Mouse (Mus musculus): ENCODE results near the gene Ferd3l. TPM values are rescaled to one million over a fixed set of nuclear protein-coding genes. Genes with fewer than 3 reads are reported as not detected.

The Ferd3l gene
- polyA plus RNA-seq (2016; fragmentation: Nextera tagmentation; extraction: Ambion mirVana): 4.3 and 5.5 TPM in 2 replicates

GRCm38 (mm10) chr12:33928331-33929192, at the start of gene Ferd3l:
Gene Ferd3l, plus strand, starts transcription at chr12:33928425.
- H3K36me3 ChIP-seq: no peaks in the 10 kb centered on the region
- under 1% methylated on average over 39 of the region's 39 CpGs for WGBS
- H3K4me3 ChIP-seq: peak within 1 kb of the TSS; percentile 57
- H3K4me1 ChIP-seq: peaks cover 27% of the 10 kb centered on the region
- peak; percentile 44 for DNase-seq (ENCODE audit: low spot score)
- peaks cover 47% of the 10 kb centered on the region for H3K27me3 ChIP-seq (ENCODE audit: low read depth, poor library complexity, severe bottlenecking)
- H3K9me3 ChIP-seq (replicated peaks): no peaks in the 10 kb centered on the region
- H3K27ac ChIP-seq (replicated peaks): peak within 1 kb of the TSS; percentile 58

GRCm38 (mm10) chr12:33893956-33894355, 34.3 kb upstream of the Ferd3l start:
- H3K27ac ChIP-seq (replicated peaks): no peak overlapping the region
- H3K27me3 ChIP-seq (ENCODE audit: low read depth, poor library complexity, severe bottlenecking): no peaks in the 10 kb centered on the region
- DNase-seq (ENCODE audit: low spot score): no peak
- H3K9me3 ChIP-seq (replicated peaks): no peaks in the 10 kb centered on the region
- H3K4me3 ChIP-seq: no peak overlapping the region
- 92% methylated on average over 2 of the region's 2 CpGs for WGBS
- H3K36me3 ChIP-seq: no peaks in the 10 kb centered on the region
- no peaks in the 10 kb centered on the region for H3K4me1 ChIP-seq

- no peak overlapping the region for H3K27ac ChIP-seq (replicated peaks)
- 86% methylated on average over 1 of the region's 1 CpGs for WGBS
Measured at GRCm38 (mm10) chr12:33894621-33895020, 33.6 kb upstream of the Ferd3l start.

DNA sequence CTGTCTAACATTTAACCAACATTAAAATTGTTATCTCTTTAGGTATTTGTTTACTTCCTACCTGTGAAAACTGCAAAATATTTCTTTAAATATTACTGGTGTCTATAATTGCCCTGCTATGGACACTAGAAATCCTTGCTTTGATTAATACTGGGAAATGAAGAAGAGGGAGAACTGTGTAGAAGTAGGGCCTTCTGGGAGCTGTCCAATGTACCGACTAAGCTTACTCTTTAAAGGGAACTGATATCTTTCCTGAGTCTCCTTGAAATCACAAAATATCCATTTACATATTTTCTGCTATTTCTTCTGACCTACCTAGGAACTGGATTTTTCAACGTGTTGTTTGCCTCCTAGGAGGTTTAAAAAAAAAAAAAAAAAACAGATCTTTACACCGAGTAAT, 1.5 kb upstream of the Ferd3l start:
- Histone ChIP-seq H3K9me3 (replicated peaks) (no peaks in the 10 kb centered on the region), H3K36me3 (no peaks in the 10 kb centered on the region), H3K4me3 (no peak overlapping the region), H3K27me3 (ENCODE audit: low read depth, poor library complexity, severe bottlenecking) (peaks cover 47% of the 10 kb centered on the region), H3K4me1 (peaks cover 27% of the 10 kb centered on the region), H3K27ac (replicated peaks) (no peak overlapping the region)
- 7% methylated on average over 3 of the region's 3 CpGs for WGBS
- DNase-seq (ENCODE audit: low spot score): no peak

More at GRCm38 (mm10) chr12:33894621-33895020, 33.6 kb upstream of the Ferd3l start:
- no peaks in the 10 kb centered on the region for H3K4me1 ChIP-seq
- H3K9me3 ChIP-seq (replicated peaks): no peaks in the 10 kb centered on the region
- DNase-seq (ENCODE audit: low spot score): no peak
- no peaks in the 10 kb centered on the region for H3K36me3 ChIP-seq
- no peak overlapping the region for H3K4me3 ChIP-seq
- H3K27me3 ChIP-seq (ENCODE audit: low read depth, poor library complexity, severe bottlenecking): no peaks in the 10 kb centered on the region

DNA sequence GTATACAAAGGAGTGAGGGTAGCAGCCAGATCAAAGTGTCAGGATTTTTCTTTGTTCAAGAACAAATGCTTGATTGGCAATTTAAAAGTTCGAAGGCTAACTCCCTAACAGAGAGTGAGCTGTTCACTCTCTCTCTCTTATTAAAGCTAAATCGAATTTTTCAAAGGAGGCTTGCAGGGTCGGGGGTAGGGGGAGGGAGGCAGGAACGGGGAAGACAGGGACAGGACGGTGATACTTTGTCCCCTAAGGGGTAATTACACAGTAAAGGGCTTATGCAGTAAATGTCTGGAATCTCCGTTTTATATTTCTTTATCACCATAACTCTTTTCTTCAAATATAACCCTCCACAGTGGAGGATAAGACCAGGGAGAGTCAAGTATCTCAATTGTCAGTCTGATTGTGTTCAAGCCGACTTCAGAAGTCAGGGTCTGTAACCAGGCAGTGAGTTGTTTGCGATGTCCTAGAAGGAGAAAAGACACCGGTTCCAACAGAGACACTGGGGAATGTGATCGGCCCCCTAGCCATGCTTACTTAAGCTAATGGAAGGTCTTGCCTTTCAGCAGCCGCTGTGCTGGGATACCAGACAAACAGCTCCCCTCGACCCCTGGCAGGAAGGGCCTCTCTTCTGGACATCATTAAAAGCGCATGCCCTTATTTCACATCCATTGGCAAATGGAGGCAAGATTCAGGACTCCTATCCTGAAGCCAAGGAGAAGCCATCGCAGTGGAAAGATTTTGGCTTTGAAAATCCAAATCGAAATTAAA, 709 bp upstream of the Ferd3l start:
- H3K4me3 ChIP-seq: peak overlapping the region; percentile 57
- no peaks in the 10 kb centered on the region for H3K9me3 ChIP-seq (replicated peaks)
- H3K27ac ChIP-seq (replicated peaks): peak overlapping the region; percentile 58
- peaks cover 47% of the 10 kb centered on the region for H3K27me3 ChIP-seq (ENCODE audit: low read depth, poor library complexity, severe bottlenecking)
- WGBS: under 1% methylated on average over 15 of the region's 15 CpGs
- peak; percentile 57 for DNase-seq (ENCODE audit: low spot score)
- H3K36me3 ChIP-seq: no peaks in the 10 kb centered on the region
- H3K4me1 ChIP-seq: peaks cover 27% of the 10 kb centered on the region

GRCm38 (mm10) chr12:33952843-33953242, 24.6 kb downstream of the Ferd3l start:
- H3K36me3 ChIP-seq: no peaks in the 10 kb centered on the region
- peaks cover 53% of the 10 kb centered on the region for H3K27me3 ChIP-seq (ENCODE audit: low read depth, poor library complexity, severe bottlenecking)
- WGBS: 5% methylated on average over 3 of the region's 3 CpGs
- H3K4me1 ChIP-seq: peaks cover 21% of the 10 kb centered on the region
- no peaks in the 10 kb centered on the region for H3K9me3 ChIP-seq (replicated peaks)
- no peak overlapping the region for H3K4me3 ChIP-seq
- DNase-seq (ENCODE audit: low spot score): no peak
- no peak overlapping the region for H3K27ac ChIP-seq (replicated peaks)

GRCm38 (mm10) chr12:33954931-33955565, 26.8 kb downstream of the Ferd3l start:
- WGBS: 4% methylated on average over 8 of the region's 8 CpGs
- H3K9me3 ChIP-seq (replicated peaks): no peaks in the 10 kb centered on the region
- DNase-seq (ENCODE audit: low spot score): peak; percentile 23

DNA sequence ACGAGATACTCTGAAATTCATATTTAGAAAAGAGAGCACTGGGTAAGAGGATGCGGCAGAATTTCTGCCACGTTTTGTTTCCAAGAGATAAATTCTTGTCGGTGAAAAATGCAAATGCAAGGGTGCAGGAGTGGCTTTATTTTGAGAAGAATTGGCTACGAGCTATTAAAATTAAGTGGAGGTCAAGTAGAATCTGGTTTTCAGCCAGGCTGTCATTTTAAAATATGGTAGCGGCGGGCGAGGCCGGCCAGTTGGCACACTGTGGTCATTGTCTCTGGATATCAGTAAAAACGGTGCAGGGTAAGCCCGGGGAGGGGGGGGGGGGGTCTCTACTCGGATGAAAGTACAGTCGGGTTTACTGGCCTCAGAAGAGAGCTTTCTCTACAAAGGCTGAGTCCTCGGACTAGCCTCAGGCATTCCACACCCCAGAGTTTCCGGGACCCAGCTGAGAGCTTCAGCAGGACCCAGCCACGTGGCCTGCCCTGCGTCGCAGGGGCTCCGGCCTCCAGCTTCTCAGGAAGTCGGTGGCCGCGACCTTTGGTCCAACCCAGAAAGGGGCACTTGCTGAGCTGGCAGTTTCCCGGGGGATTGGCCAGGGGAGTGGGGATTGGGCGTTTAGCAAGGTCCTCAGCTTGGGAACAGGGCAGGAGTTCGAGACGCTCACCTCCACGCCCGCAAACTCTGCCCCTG, 27.5 kb downstream of the Ferd3l start:
- 1% methylated on average over 28 of the region's 28 CpGs for WGBS
- 0 out of 2 replicates have a peak overlapping the region, but pooled peaks have one; percentile 59 for H3K27ac ChIP-seq (replicated peaks)

More at GRCm38 (mm10) chr12:33954931-33955565, 26.8 kb downstream of the Ferd3l start:
- Histone ChIP-seq H3K27ac (replicated peaks) (no peak overlapping the region), H3K27me3 (ENCODE audit: low read depth, poor library complexity, severe bottlenecking) (peaks cover 75% of the 10 kb centered on the region), H3K36me3 (no peaks in the 10 kb centered on the region), H3K4me3 (no peak overlapping the region), H3K4me1 (peaks cover 35% of the 10 kb centered on the region)

GRCm38 (mm10) chr12:33956576-33957399, 28.6 kb downstream of the Ferd3l start:
- peak overlapping the region; percentile 83; the same call in 1 of the 2 replicates for H3K27ac ChIP-seq (replicated peaks)

More for the DNA sequence above, 27.5 kb downstream of the Ferd3l start:
- Histone ChIP-seq H3K4me3 (peak overlapping the region; percentile 35), H3K36me3 (no peaks in the 10 kb centered on the region), H3K9me3 (replicated peaks) (no peaks in the 10 kb centered on the region), H3K27me3 (ENCODE audit: low read depth, poor library complexity, severe bottlenecking) (peaks cover 82% of the 10 kb centered on the region), H3K4me1 (peaks cover 35% of the 10 kb centered on the region)
- peak; percentile 73 for DNase-seq (ENCODE audit: low spot score)

GRCm38 (mm10) chr12:33957400-33958240, 29.4 kb downstream of the Ferd3l start, which contains the start of gene Twist1:
Gene Twist1, plus strand, starts transcription at chr12:33957671.
- peaks cover 40% of the 10 kb centered on the region for H3K4me1 ChIP-seq
- H3K4me3 ChIP-seq: peak within 1 kb of the TSS; percentile 64
- peak within 1 kb of the TSS; percentile 83 for H3K27ac ChIP-seq (replicated peaks)
- no peaks in the 10 kb centered on the region for H3K36me3 ChIP-seq
- H3K9me3 ChIP-seq (replicated peaks): no peaks in the 10 kb centered on the region
- H3K27me3 ChIP-seq (ENCODE audit: low read depth, poor library complexity, severe bottlenecking): peaks cover 100% of the 10 kb centered on the region
- peak; percentile 79 for DNase-seq (ENCODE audit: low spot score)
- WGBS: under 1% methylated on average over 91 of the region's 105 CpGs

More at GRCm38 (mm10) chr12:33956576-33957399, 28.6 kb downstream of the Ferd3l start:
- peak; percentile 54 for DNase-seq (ENCODE audit: low spot score)
- Histone ChIP-seq H3K9me3 (replicated peaks) (no peaks in the 10 kb centered on the region), H3K36me3 (no peaks in the 10 kb centered on the region), H3K27me3 (ENCODE audit: low read depth, poor library complexity, severe bottlenecking) (peaks cover 92% of the 10 kb centered on the region), H3K4me1 (peaks cover 35% of the 10 kb centered on the region), H3K4me3 (peak overlapping the region; percentile 64)
- WGBS: under 1% methylated on average over 43 of the region's 43 CpGs

Data from midbrain, embryonic 10.5 days (tissue).